Mouse (Mus musculus) lung, postnatal 0 days (tissue): ENCODE results near the gene Clec2d.

Source experiments
- CTCF ChIP-seq: IDR thresholded peaks from 2 replicates; pipeline ENCODE4 v1.5.1; 2016; ENCODE audit warnings: antibody characterized with exemption, mild to moderate bottlenecking
- EP300 ChIP-seq: IDR thresholded peaks from 2 replicates; pipeline ENCODE4 v1.6.1; 2016; ENCODE audit warnings: antibody characterized with exemption, mild to moderate bottlenecking, control low read depth

- TF ChIP-seq EP300 = no peak
- no peak for TF ChIP-seq CTCF
These were observed 5.6 kb upstream of the Clec2d start for GRCm38 (mm10) chr6:129174836-129175235.
